Mouse (Mus musculus) activated CD4-positive, CD25-positive, alpha-beta regulatory T cell (primary cell): ENCODE measurements around the gene Depdc1a. TPM values are rescaled to one million over a fixed set of nuclear protein-coding genes. Genes with fewer than 3 reads are reported as not detected.

Source experiments
- polyA plus RNA-seq, 2 experiments: library from polyadenylated mRNA; unstranded; fragments of 100-300 nt; shearing (Covaris generic); gene quantifications; one replicate each; pipeline ENCODE4 v1.2.1; 2017

Depdc1a gene
- polyA plus RNA-seq = 1 to 10 TPM; 4.3 to 6.9 TPM

DNA sequence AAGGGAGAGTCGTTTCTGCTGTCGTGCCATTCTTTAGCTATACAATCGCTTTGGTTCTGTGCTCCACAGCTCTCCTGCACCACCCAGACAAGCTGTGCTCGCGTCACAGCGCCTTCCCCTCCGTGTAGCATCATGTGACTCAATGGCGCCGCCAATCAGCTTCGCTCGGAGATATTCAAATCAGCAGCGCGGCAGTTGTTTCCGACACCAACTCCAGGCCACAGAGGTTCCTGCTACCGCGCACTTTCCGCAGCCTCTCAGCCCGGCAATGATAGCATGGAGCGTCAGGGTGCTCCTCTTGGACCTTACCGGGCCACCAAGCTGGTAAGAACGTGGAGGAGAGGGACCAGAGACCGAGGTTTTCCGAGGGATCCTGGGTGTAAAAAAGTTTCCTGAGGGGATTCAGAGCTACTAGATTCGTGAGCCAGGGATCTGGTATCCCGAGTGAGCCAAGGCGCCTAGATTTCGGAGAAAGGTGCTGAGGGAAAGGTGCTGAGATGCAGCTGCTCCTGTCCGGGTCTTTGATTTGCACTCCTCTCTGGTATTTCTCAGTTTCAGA lies at the start of gene Depdc1a:
TSS of gene Depdc1a (plus strand) at position 191 of the 559 bp plus-strand sequence.

Other genes with a start within 250 kb of the Depdc1a start
- gene Rpe65, start 103.7 kb downstream of the Depdc1a start, polyA plus RNA-seq = under 1 TPM in 1 of 2 experiments, not detected in 1; 0.18 TPM